8 mouse cellular contexts compared by ENCODE assay signal in genomic region chr16:78301831-78302677, GRCm38 (mm10). TPM values are rescaled to one million over a fixed set of nuclear protein-coding genes. Genes with fewer than 3 reads are reported as not detected.
DNase-seq lines count a peak whose midpoint lies in the region; ATAC-seq lines count a peak whose summit lies in the region.

No protein-coding gene starts in this region.

- peaks cover 11% of the 10 kb centered on the region; the same call in 1 of the 2 replicates for H3K36me3 ChIP-seq in midbrain, embryonic 12.5 days

- H3K27me3 ChIP-seq in midbrain, embryonic 12.5 days, result no peaks in the 10 kb centered on the region

- intact Hi-C loops in heart, postnatal 14 days (cut with DNase I), result loop anchor here (5.0 kb wide), 1 partner anchor 35 kb away; no protein-coding TSS in a partner anchor

- H3K4me2 ChIP-seq in midbrain, embryonic 12.5 days (replicated peaks), result peak overlapping the region; percentile 74

- WGBS in midbrain, embryonic 12.5 days, result under 1% methylated on average over 65 of the region's 65 CpGs

- H3K4me1 ChIP-seq in midbrain, embryonic 12.5 days, result peaks cover 18% of the 10 kb centered on the region

- DNase-seq in heart, adult 11 months, result peak; percentile 92
- DNase-seq in heart, adult 8-10 months (ENCODE audit: low spot score), result no peak
- peak; percentile 17 for DNase-seq in ES-CJ7 (ENCODE audit: low read depth, low spot score)
- peak; percentile 59 for DNase-seq in embryo, embryonic 10.5 days (ENCODE audit: low spot score)
- peak; percentile 38 to 41 for DNase-seq in heart, postnatal 14 days
- peak; percentile 21 to 37 for DNase-seq in layer of hippocampus, postnatal 36 days
- DNase-seq in frontal cortex, adult 2 months (ENCODE audit: extremely low spot score in 1 of 2, low spot score in 1 of 2), result no peak

- H3K9me3 ChIP-seq in midbrain, embryonic 12.5 days, result no peaks in the 10 kb centered on the region

- peak overlapping the region; percentile 92 for H3K9ac ChIP-seq in midbrain, embryonic 12.5 days (replicated peaks)

- peak overlapping the region; percentile 92 for H3K4me3 ChIP-seq in midbrain, embryonic 12.5 days

- ATAC-seq in midbrain, embryonic 12.5 days (ENCODE audit: low FRiP score, low read depth), result peak; percentile 64

- peak overlapping the region; percentile 91 for H3K27ac ChIP-seq in midbrain, embryonic 12.5 days (replicated peaks)

RNA-seq across cellular contexts. Expression of gene Cxadr, which starts 0.8 kb away (rescaled TPM):
- total RNA-seq in heart, adult 8-10 months (2022), result 10 to 100 TPM; 30.6 to 50.2 (median 38.4) TPM
- 10 to 100 TPM; 47.7 to 50.7 TPM for total RNA-seq in heart, postnatal 14 days (2021)
- 10 to 100 TPM; 15.8 to 16.8 TPM for total RNA-seq in layer of hippocampus, postnatal 36 days (2021)
- 116 and 122 TPM in 2 replicates for polyA plus RNA-seq in midbrain, embryonic 12.5 days (2016; fragmentation: Nextera tagmentation; extraction: Ambion mirVana)
- polyA plus RNA-seq in frontal cortex, adult 2 months (2012; rRNA removed), result 19.7 and 23.9 TPM in 2 replicates

Comparison
In these comparisons a context has a peak if more than half of its experiments do, and no peak if none do; other contexts are left out.
1. DNase-seq: peak in heart, adult 11 months (single experiment), ES-CJ7 (single experiment), embryo, embryonic 10.5 days (single experiment), heart, postnatal 14 days (2 of 2) and layer of hippocampus, postnatal 36 days (2 of 2); none in heart, adult 8-10 months (single experiment) and frontal cortex, adult 2 months (0 of 2).